Mouse (Mus musculus): ENCODE measurements at regions not wholly inside any gene's neighbourhood (a gene's known extent, or its start where the extent isn't known, plus 50 kb on each side); places are given as distances from the start of the nearest gene placed in this dataset.

DNA sequence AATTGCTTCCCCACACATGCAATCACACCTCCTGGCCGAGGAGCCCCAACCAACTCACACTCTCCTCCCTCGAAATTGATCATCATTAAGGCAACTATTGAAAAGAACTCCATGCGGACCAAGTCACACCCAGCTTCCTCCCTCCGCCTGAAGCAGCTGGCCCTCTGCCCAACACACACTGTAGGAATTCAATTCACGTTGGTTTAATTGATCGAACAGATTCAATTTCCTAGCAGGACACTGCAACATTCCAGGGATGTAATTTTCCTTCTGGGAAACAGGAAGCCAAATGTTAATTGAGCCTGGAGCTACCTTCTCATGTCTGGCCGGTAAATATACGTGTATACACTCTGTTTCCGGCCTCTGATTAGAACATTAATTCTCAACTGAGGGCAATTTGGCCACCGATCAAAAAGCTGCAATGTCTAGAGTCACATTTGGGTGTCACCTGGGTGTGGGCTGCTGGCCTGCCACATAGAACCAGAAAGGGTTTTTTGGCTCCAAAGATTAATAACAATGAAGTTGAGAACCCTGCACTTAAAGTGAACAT is 500.7 kb upstream of the Tmem132c start:
- H3K9ac ChIP-seq (ENCODE audit: control insufficient read depth, low read depth, low read length, poor library complexity, severe bottlenecking), result no peak overlapping the region
- H3K9me3 ChIP-seq (replicated peaks; ENCODE audit: insufficient read depth, low read length), result no peaks in the 10 kb centered on the region
- no peak overlapping the region for H3K4me3 ChIP-seq (ENCODE audit: control insufficient read depth in 1 of 2, insufficient read depth in 1 of 2, low read depth in 2 of 2, low read length in 2 of 2)
- TF ChIP-seq EP300 (IDR thresholded peaks at IDR 0.05; ENCODE audit: low read depth in 1 of 2, low read length in 2 of 2), result no peak
- TF ChIP-seq TBP (IDR thresholded peaks at IDR 0.05; ENCODE audit: low read depth, low read length), result no peak
- no peak for TF ChIP-seq UBTF (IDR thresholded peaks at IDR 0.05; ENCODE audit: borderline replicate concordance, insufficient read depth, low read depth, low read length)
- no peak for TF ChIP-seq POLR2AphosphoS2 (IDR thresholded peaks at IDR 0.05; ENCODE audit: low read length)
- no peak for TF ChIP-seq JUND (IDR thresholded peaks at IDR 0.05; ENCODE audit: low read depth, low read length)
- no peak for TF ChIP-seq CTCF (IDR thresholded peaks at IDR 0.05 in 2 of 3, conservative IDR thresholded peaks at IDR 0.05 in 1 of 3; ENCODE audit: control insufficient read depth in 1 of 3, insufficient read depth in 1 of 3, low read depth in 2 of 3, low read length in 3 of 3, poor library complexity in 1 of 3, severe bottlenecking in 1 of 3)
- no peak for TF ChIP-seq HCFC1 (IDR thresholded peaks at IDR 0.05; ENCODE audit: low read depth, low read length)
- no peak for TF ChIP-seq MAFK (IDR thresholded peaks at IDR 0.05; ENCODE audit: borderline replicate concordance, low read depth, low read length)
- TF ChIP-seq NRF1 (IDR thresholded peaks at IDR 0.05; ENCODE audit: insufficient read depth, low read depth, low read length, poor library complexity, severe bottlenecking), result no peak
- no peaks in the 10 kb centered on the region for H3K4me1 ChIP-seq (ENCODE audit: control insufficient read depth in 1 of 2, insufficient read depth in 2 of 2, low read length in 2 of 2)
- no peaks in the 10 kb centered on the region for H3K79me2 ChIP-seq (ENCODE audit: control insufficient read depth, insufficient read depth, low read length, poor library complexity)
- H3K27me3 ChIP-seq (ENCODE audit: control insufficient read depth in 1 of 2, insufficient read depth in 2 of 2, low read length in 2 of 2), result no peaks in the 10 kb centered on the region
- no peak overlapping the region for H3K27ac ChIP-seq (ENCODE audit: control insufficient read depth, low read depth, low read length)
- DNase-seq (ENCODE audit: low read depth, low spot score), result no peak
- no peaks in the 10 kb centered on the region for H3K36me3 ChIP-seq (ENCODE audit: control insufficient read depth in 1 of 2, insufficient read depth in 2 of 2, low read length in 2 of 2)

DNA sequence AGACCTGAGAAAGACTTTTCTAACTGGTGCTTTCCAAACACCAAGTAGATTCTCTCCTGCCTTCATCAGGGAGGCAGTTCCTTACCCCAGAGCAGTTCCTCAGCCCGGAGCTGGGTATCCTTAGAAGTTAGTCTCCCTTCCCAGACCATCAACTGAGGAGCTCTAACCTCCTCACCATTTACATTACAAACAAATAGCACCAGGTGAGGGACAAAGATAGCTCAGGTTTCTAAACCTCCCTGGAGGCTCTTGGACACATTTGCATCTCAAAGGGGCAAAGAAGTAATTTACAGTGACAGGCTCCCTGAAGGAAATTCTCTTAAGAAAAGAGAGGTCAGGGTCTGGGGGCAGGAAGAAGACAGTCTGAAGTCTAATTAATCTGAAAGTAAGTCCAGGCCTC is 486.5 kb upstream of the Tmem132c start:
- no peak overlapping the region for H3K9ac ChIP-seq (ENCODE audit: control insufficient read depth, low read depth, low read length, poor library complexity, severe bottlenecking)
- no peak for DNase-seq (ENCODE audit: low read depth, low spot score)
- no peak overlapping the region for H3K27ac ChIP-seq (ENCODE audit: control insufficient read depth, low read depth, low read length)
- H3K9me3 ChIP-seq (replicated peaks; ENCODE audit: insufficient read depth, low read length), result no peaks in the 10 kb centered on the region
- H3K4me1 ChIP-seq (ENCODE audit: control insufficient read depth in 1 of 2, insufficient read depth in 2 of 2, low read length in 2 of 2), result no peaks in the 10 kb centered on the region
- H3K27me3 ChIP-seq (ENCODE audit: control insufficient read depth in 1 of 2, insufficient read depth in 2 of 2, low read length in 2 of 2), result no peaks in the 10 kb centered on the region
- H3K79me2 ChIP-seq (ENCODE audit: control insufficient read depth, insufficient read depth, low read length, poor library complexity), result no peaks in the 10 kb centered on the region
- H3K4me3 ChIP-seq (ENCODE audit: control insufficient read depth in 1 of 2, insufficient read depth in 1 of 2, low read depth in 2 of 2, low read length in 2 of 2), result no peak overlapping the region
- TF ChIP-seq NRF1 (IDR thresholded peaks at IDR 0.05; ENCODE audit: insufficient read depth, low read depth, low read length, poor library complexity, severe bottlenecking) (no peak), MYC (IDR thresholded peaks at IDR 0.05; ENCODE audit: low read depth, low read length) (no peak), SIN3A (IDR thresholded peaks at IDR 0.05; ENCODE audit: low read length) (no peak), UBTF (IDR thresholded peaks at IDR 0.05; ENCODE audit: borderline replicate concordance, insufficient read depth, low read depth, low read length) (no peak), GATA1 (IDR thresholded peaks at IDR 0.05; ENCODE audit: low read depth, low read length) (no peak), HCFC1 (IDR thresholded peaks at IDR 0.05; ENCODE audit: low read depth, low read length) (no peak), BHLHE40 (IDR thresholded peaks at IDR 0.05; ENCODE audit: borderline replicate concordance, low read depth, low read length) (no peak), MAZ (IDR thresholded peaks at IDR 0.05; ENCODE audit: low read depth, low read length) (no peak), ELF1 (IDR thresholded peaks at IDR 0.05; ENCODE audit: low read depth, low read length) (no peak), GABPA (IDR thresholded peaks at IDR 0.05; ENCODE audit: low read depth, low read length) (no peak), CHD1 (IDR thresholded peaks at IDR 0.05; ENCODE audit: low read depth, low read length) (no peak), RAD21 (IDR thresholded peaks at IDR 0.05; ENCODE audit: low read depth, low read length) (no peak), EP300 (IDR thresholded peaks at IDR 0.05; ENCODE audit: low read depth in 1 of 2, low read length in 2 of 2) (no peak), ZMIZ1 (IDR thresholded peaks at IDR 0.05; ENCODE audit: low read depth, low read length) (no peak), ZC3H11A (IDR thresholded peaks at IDR 0.05; ENCODE audit: low read depth, low read length) (no peak), MXI1 (IDR thresholded peaks at IDR 0.05; ENCODE audit: low read depth, low read length) (no peak), MYB (IDR thresholded peaks at IDR 0.05; ENCODE audit: low read depth, low read length) (no peak), MEF2A (IDR thresholded peaks at IDR 0.05; ENCODE audit: extremely low read depth, insufficient replicate concordance, low read depth, low read length, poor library complexity, severe bottlenecking) (no peak), CTCF (IDR thresholded peaks at IDR 0.05 in 2 of 3, conservative IDR thresholded peaks at IDR 0.05 in 1 of 3; ENCODE audit: control insufficient read depth in 1 of 3, insufficient read depth in 1 of 3, low read depth in 2 of 3, low read length in 3 of 3, poor library complexity in 1 of 3, severe bottlenecking in 1 of 3) (no peak), RCOR1 (IDR thresholded peaks at IDR 0.05; ENCODE audit: low read depth, low read length) (no peak)
- H3K36me3 ChIP-seq (ENCODE audit: control insufficient read depth in 1 of 2, insufficient read depth in 2 of 2, low read length in 2 of 2), result no peaks in the 10 kb centered on the region
